Mouse (Mus musculus) cerebellum, postnatal 4 days (tissue): ENCODE results near the gene Fibp.

ENCODE experiments used
- DNase-seq, 2 experiments: peaks; one replicate each; pipeline ENCODE4 v3.0.0; 2022; ENCODE audit warnings: low spot score in 2 of 2, mixed read lengths in 1 of 2

Gene Fibp

DNA sequence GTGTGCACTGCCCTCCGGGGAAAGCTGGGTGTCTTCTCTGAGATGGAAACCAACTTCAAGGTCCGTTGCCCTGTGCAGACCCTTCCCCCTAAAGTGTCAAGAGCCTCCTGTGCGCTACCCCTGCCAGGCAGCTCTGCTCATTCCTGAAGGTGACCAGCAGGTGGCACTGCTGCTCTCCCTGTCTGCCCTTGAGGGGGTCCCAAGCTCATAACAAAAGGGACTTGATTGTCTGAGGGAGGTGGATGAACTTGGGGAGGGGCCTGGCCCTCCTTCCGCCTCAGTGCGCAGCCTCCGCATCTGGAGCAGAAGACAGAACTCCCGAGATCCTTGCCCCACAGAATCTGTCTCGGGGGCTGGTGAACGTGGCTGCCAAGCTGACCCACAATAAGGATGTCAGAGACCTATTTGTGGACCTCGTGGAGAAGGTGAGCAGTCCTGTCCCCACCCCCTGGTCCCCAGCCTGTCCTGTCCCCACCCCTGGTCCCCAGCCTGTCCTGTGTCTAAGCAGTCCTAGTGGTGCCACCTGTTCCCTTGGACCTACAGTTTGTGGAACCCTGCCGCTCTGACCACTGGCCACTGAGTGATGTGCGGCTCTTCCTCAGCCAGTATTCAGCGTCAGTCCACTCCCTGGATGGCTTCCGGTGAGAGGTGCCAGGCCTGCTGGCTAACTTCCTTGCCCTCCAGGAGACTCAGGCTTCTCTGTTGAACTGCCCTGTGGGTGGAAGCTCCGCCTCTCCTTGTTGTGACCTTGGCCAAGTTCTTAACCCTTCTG is 3.6 kb downstream of the Fibp start:
- peak in 1 of 2 experiments; percentile 76 for DNase-seq

DNA sequence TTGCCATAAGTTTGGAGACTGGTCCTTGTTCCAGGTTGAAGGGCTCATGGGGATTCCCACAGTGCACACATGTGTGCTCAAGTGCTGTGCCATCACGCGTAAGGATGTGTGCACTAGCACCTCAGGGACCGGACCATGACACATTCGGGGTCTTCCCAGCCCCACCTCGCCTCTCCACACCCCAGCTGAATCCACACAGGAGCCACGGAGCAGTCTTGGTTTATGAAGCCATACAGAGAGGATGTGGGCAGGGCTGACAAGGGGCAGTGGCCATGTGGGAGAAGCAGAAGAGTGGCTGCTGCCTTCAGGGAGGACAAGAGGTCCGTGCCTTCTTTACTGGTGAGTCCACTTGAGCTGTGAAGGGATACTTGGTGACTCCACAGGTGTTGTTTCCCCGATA is 4.6 kb downstream of the Fibp start:
- DNase-seq, result no peak

DNA sequence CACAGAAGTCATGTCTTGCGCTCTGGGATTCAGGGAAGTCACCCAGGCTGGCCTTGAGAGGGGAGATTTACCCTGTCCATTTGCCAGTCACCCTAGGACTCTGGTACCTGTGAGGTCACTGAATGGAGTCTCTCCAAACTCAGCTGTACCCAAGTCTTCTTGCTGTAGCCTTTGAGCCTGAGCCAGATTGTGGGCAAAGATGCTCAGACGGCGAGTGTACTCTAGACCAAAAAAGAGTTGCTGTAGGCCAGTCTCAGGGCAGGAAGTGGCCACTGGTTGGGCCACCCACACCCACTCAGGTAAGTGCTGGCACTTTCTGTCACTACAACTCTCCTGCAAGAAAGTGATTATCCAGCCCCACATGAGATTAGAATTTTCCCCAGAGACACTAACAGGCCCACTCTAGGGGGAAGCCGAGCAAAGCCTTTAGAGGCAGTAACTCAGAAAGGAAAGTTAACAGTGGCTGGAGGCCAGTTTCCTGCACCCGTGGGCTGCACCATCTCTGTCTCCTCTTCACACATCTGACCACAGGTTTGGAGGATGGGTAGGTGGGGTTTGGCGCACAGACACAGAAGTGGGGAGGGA is 6.6 kb downstream of the Fibp start:
- DNase-seq, result no peak

DNA sequence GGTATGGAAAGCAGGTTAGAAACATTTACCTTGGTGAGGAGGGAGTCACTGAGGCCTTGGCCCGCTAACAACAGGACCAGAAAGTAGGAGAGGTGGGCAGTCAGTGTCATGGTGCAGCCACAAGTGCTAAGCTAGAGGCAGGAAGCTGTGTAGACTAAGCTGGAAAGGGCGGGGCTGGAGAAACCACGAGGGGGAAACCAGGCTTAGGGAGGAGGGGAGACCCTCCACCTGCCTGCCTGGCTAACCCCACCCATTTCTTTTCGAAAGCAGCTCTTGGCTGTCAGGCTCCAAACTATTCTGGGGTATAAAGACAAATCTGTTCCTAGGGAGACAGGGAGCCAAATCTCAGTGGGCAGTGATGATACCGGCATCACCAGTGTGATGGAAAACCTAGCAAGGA is 8.0 kb downstream of the Fibp start, which contains the start of gene Ctsw:
Gene Ctsw, minus strand, starts transcription at position 134 of the 400 bp plus-strand sequence.
- no peak for DNase-seq

DNA sequence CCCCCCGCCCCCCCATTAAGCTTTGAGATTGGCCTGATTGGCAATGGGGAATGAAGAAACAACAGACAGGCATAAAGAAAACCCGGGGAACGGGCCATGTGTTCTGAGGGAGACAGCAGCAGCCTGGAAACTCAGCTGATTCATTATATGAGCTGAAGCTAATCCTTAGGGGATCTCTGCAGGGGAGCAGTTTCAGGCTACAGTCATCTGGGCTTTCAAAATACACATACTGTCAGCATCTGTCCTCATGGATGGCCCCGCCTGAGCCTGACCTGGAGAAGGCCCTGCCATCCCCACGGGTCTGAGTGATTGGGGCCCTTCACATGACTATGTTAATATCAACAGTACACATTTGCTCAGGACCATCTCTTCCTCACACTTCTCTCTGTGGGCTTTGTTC is 11.4 kb downstream of the Fibp start:
- no peak for DNase-seq

DNA sequence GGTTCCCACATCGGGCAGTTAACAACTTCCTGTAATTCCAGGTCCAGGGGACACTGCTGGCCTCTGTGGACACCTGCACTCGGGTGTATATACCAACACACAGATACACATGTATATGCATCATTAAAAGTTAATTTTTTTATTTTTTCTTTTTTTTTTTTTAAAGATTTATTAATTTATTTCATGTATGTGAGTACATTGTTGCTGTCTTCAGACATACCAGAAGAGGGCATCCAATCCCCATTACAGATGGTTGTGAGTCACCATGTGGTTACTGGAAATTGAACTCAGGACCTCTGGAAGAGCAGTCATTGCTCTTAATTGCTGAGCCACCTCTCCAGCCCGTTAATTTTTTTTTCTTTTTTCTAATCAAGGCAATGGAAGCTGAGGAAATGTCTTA is 12.4 kb downstream of the Fibp start:
- DNase-seq, result no peak

DNA sequence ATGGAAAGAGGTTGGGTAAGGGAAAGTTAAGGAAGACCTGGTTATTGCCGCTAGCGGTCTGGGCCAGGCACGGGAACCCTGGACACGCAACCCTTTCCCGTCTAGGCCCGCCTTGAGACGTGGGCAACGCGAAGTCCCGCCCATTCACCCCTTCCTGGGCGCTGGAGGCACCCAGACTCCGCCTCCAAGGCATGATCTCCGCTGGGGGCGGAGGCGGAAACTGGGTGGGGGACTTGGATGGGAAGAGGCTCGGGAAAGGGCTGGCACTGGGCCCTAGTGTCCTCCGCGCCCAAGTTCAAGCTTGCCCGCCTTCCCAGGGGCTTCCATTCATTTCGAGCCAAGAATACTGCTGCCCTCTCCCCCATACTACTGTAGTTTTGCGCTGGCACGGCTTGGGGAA is 13.3 kb downstream of the Fibp start, which contains the start of gene Efemp2:
Gene Efemp2, plus strand, starts transcription at position 235 of the 400 bp plus-strand sequence.
- DNase-seq, result peak in 1 of 2 experiments; percentile 47

DNA sequence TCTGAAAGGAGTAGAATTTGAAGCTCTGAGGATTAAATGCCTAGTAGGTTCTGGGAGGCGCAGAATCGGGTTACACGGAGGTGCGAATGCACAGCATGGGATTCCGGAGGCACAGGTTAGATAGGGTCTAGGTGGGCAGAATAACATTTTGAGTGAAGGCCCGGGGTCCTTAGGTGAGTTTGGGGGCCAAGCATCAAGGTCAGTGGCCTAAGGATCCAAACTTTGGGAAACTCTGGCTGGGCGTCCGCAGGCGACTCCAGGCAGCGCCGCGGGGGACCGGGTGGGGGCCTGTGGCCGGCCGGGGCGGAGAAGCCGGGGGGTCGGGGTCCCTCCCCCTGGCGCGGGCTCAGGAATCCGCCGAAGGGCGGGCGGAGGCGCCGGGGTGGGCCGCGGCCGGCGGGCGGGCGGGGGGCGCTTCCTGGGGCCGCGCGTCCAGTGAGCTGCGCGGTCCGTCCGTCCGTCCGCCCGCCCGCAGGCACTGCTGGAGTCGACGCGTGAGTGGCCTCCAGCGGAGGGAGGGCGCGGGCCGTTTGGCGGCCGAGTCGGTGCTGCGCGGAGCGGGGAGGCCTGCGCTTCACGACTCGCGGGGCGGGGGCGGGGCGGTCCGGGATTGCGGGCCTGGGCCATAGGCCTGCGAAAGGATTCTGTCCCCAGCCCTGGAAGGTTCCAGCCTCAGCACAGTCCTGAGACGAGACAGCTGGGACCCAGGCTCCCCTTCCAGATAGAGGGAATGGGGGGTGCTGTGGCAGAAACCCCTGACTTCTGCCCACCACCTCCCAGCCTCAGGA is 14.1 kb downstream of the Fibp start:
- DNase-seq, result peak in 1 of 2 experiments; percentile 52

DNA sequence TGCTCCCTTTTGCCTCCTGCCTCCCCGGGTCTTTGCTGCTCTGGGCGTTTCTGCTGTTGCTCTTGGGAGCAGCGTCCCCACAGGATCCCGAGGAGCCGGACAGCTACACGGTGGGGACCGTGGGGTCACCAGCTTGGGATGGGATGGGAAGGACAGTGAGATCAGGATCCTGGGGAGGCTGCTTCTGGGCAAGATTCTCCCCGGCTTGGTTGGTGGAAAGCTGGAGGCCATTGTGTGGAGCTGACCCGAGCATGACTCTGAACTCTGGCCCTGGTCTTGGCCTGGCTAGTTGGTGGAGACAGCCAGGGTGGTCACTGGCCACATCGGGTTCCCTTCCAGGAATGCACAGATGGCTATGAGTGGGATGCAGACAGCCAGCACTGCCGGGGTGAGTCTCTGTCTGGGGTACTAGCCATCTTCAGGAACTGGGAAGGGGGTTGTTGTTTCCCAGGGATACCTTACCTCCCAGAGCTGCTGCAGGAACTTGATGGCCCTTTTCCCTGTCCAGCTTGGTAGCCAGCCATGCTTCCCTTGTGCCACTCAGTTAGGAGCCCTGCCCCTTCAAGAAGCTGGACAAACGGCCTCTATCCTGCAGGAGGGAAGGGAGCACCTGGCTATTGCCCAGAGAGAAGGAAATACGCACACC is 14.8 kb downstream of the Fibp start:
- DNase-seq, result no peak

DNA sequence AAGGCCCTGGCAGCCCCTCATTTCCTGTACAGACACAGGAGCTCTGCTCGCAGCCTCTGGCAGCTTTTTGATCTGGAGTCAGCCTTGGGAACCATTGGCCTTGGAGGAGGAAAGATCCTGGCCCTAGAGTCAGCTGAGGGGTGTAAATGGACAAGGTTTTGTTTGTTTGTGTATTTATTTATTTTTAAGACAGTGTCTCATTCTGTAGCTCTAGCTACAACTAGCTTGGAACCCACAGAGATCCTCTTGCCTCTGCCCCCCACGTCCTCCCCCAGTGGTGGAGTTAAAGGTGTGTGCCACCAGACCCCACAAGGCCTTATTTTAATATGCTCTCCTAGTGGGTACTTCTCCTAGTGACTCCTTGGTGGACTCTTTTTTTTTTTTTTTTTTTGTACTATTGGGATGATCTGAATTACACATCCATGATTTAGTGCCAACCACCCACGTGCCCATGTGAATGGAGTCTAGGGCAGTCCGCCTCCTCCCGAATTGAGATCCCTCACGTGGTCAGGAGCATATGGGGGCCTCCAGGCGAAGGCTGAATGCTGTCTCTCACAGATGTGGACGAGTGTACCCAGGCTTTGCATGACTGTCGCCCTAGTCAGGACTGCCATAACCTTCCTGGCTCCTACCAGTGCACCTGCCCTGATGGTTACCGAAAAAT is 16.7 kb downstream of the Fibp start:
- DNase-seq, result no peak

DNA sequence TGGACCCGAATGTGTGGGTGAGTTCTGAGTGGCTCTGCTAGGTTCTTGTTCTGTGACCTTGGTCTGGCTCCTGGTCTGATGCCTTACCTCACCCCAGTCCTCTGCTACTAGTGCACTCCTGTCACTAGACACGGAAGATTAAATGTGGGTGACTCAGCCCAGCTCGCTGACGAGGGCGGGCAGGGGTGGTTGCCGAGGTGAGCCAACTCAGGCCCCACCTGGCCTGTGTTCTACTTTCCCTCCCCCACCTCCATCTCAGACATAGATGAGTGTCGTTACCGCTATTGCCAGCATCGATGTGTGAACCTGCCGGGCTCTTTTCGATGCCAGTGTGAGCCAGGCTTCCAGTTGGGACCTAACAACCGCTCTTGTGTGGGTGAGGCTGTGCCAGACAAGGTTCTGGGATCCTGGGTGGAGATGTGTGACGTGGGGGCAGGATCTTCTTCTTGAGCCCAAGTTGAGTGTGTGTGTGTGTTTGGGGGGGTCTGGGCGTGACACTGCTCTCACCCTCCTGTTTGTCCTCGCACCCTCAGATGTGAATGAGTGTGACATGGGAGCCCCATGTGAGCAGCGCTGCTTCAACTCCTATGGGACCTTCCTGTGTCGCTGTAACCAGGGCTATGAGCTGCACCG is 17.4 kb downstream of the Fibp start:
- no peak for DNase-seq

DNA sequence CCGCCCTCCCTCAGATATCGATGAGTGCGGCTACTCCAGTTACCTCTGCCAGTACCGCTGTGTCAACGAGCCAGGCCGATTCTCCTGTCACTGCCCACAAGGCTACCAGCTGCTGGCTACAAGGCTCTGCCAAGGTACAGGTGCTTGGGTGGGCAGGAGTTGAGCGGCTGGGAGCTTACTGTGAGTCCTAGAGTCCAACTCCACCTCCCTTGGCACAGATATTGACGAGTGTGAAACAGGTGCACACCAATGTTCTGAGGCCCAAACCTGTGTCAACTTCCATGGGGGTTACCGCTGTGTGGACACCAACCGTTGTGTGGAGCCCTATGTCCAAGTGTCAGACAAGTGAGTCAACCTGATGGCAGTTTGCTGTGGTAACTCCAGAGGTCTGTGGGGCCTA is 19.6 kb downstream of the Fibp start:
- no peak for DNase-seq

DNA sequence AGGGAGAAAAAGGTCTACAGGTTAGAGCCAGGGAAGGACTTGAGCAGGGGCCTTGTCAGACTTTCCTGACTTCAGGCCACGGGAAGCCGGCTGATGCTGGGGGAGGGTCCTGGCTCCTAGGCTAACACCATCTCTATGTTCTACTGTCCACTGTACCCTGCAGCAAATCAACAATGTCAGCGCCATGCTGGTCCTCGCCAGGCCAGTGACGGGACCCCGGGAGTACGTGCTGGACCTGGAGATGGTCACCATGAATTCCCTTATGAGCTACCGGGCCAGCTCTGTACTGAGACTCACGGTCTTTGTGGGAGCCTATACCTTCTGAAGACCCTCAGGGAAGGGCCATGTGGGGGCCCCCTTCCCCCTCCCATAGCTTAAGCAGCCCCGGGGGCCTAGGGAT is 21.0 kb downstream of the Fibp start:
- no peak for DNase-seq

DNA sequence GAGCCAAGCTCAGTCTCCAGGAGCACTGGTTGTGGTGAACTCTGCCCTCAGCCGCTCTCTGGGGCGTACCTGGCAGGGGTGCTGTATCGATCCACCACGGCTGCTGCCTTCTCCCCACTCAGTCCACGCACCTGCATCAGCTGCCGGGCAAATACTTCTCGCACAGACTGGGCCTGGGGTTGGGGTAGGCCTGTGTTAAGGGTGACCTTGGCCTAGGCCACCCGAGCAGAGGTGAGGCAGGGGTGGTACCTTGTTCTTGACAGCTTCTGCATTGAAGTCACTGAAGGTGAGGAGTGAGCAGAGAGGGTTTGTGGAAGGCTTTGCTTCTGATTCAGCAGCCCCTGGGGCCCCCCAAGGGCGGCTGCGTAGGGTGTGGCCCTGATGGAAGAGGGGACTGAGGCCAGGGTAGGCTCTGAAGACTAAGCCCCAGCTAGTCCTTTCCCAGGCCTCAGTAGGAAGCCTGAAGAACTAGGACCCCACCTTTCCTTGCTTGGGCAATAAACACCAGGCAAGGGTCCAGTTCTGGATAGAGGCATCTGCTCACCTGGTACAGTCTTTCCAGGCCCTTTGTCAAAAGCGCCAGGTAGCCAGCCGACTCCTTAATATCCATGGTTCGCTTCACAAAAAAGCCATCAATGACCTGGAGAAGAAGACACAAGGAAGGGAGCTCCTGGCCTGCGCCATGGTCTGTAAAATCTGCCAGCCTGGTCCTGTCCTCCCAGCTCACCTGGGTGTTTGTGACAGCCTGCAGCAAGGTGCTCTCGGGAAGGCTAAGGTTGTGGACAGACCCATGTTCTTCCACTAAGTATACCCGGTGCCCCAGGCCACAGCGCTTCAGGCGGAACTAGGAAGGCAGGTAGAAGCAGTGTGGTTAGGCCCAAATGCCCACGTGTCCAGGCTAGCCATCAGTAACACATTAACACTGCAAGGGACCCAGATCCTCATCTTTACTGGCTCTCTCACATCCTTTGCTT is 23.3 kb downstream of the Fibp start:
- DNase-seq, result no peak

DNA sequence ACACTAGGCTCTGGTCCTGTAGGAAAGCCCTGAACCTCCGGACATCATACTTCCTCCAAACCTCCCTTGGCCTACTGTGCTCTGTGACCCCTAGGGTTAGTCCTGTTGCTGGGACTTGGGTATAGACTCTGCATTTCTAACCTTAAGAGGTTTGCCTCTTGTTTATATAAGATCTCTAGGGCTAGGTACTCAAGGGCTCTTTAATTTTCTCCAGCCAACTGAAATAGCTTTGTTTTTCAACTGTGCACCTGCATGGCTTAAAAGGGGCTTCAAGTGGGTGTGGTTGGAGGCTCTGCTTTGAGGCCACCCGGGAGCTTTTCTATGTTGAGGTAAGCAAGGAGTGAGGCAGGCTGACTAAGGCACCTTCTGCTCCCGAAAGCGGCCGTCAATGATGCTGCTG is 24.1 kb downstream of the Fibp start:
- DNase-seq, result no peak

DNA sequence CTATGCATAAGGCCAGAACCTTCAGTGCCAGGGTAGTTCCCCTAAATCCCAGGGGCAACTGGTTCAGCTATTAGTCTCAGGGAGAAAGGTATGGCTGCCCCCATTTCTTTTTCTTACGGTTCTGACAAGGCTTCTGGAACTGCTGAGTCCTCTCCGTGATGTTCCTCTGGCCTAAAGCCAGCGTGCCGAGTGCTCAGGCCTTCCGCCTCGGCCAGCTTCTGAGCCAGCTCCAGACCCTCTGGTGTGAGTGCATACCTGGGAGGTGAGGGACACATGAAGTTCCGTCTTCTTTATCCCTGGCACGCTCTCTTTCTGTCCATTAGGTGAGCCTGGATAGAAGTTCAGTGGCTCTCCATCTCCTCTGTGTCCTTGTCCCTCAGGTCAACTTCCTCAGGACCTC is 25.0 kb downstream of the Fibp start:
- no peak for DNase-seq

DNA sequence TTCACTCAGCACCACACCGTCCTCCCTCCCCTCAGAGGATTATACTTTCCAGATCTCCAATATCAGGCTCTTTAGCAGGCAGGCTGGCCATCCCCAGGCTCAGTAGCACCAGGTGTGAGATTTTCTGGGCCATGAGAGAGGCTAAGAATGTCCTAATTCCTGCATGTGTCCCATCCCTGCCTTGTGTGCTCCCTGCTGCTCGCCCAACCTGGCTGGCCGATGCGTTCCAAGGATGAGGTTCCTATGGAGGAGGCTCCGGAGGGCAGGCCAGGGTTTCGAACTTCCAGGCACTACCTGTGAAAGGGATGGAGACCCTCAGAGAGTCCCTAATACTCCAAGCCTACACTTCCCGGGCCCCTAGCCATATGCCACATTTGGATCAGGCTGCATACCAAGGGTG is 25.4 kb downstream of the Fibp start:
- DNase-seq, result no peak

DNA sequence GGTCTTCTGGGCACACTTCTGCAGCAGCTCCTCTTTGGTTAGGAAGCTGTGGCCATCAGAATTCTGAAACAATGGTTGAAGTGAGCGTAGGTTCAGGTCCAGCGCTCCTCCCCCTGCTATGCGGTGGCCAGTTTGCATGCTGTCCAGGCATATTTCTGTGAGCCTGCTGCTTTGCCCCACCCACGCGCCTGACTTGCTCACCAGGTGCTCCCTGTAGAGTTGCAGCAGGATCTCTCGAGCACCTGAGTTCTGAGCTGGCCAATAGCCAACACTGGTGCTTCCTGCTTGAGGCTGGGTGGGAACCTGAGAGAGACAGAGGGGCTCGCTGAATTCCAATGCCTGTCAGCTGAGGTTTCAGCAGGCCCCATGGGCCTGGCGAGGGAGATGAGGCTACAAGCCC is 25.9 kb downstream of the Fibp start:
- DNase-seq, result no peak

DNA sequence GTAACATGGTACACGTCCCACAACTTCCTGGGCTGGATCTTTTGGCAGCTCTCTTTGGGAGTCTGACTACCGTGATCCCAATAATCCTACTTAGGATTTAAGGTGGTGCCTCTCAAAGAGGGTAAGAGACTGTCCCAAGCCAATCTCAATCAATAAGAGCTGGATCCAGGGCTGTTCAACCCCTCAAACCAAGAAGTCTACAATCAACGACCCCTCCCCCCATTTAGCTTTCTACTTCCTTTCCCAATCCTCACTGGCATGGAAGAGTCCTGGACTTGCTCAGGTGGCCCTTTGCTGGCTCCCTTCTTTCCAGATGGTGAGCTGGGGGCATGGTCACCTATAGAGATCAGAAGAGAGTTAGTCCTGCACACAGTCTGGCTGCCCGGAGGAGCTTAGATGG is 26.4 kb downstream of the Fibp start:
- no peak for DNase-seq
